Mouse (Mus musculus) neural tube, embryonic 13.5 days (tissue): ENCODE data around the gene Trak1. TPM values are rescaled to one million over a fixed set of nuclear protein-coding genes. Genes with fewer than 3 reads are reported as not detected.
A peak's percentile ranks its signal among the peaks of the same experiment; 100 is the strongest.

Source experiments
- ATAC-seq: fragments of 200-750 bp; cut with Nextera tagmentation; 2 replicates; pipeline ENCODE4 v1.8.0; 2017; ENCODE audit warnings: low read depth, mild to moderate bottlenecking, moderate TSS enrichment, moderate library complexity
- H3K27ac ChIP-seq: fragments of 300-500 bp; sonication (generic); replicated peaks from 2 replicates; pipeline ENCODE4 v1.5.1; 2015; ENCODE audit warnings: moderate library complexity, mild to moderate bottlenecking, inconsistent platforms
- H3K27me3 ChIP-seq: fragments of 300-500 bp; sonication (generic); 2 replicates; pipeline ENCODE4 v1.6.1; 2015; ENCODE audit warnings: mild to moderate bottlenecking, inconsistent platforms
- H3K36me3 ChIP-seq: fragments of 300-500 bp; sonication (generic); 2 replicates; pipeline ENCODE4 v1.6.1; 2015; ENCODE audit warnings: mild to moderate bottlenecking, inconsistent platforms
- H3K4me1 ChIP-seq: fragments of 300-500 bp; sonication (generic); replicated peaks from 2 replicates; pipeline ENCODE4 v1.6.1; 2015; ENCODE audit warnings: inconsistent platforms
- H3K4me2 ChIP-seq: fragments of 300-500 bp; sonication (generic); 2 replicates; pipeline ENCODE4 v1.6.1; 2015; ENCODE audit warnings: inconsistent platforms, mild to moderate bottlenecking, moderate library complexity
- H3K4me3 ChIP-seq: fragments of 300-500 bp; sonication (generic); 2 replicates; pipeline ENCODE4 v1.5.1; 2015; ENCODE audit warnings: mild to moderate bottlenecking, inconsistent platforms
- H3K9ac ChIP-seq: fragments of 300-500 bp; sonication (generic); 2 replicates; pipeline ENCODE4 v1.6.1; 2015; ENCODE audit warnings: moderate library complexity, mild to moderate bottlenecking, inconsistent platforms
- H3K9me3 ChIP-seq: fragments of 300-500 bp; sonication (generic); 2 replicates; pipeline ENCODE4 v1.6.1; 2016; ENCODE audit warnings: inconsistent platforms
- WGBS: fragments of 180-500 bp; shearing (Covaris S2); methylation state at CpG from one replicate; pipeline ENCODE4 v1.1.7; 2015; 5-methylcytosine and 5-hydroxymethylcytosine counted together
- polyA plus RNA-seq: library from polyadenylated mRNA; unstranded; fragments of >200 nt; fragmentation: Nextera tagmentation; extraction: Ambion mirVana; gene quantifications from 2 replicates; pipeline ENCODE4 v1.2.1, GENCODE M21; 2015

Gene Trak1
- polyA plus RNA-seq, 1 experiment from 2014 or later, result 44.3 TPM

DNA sequence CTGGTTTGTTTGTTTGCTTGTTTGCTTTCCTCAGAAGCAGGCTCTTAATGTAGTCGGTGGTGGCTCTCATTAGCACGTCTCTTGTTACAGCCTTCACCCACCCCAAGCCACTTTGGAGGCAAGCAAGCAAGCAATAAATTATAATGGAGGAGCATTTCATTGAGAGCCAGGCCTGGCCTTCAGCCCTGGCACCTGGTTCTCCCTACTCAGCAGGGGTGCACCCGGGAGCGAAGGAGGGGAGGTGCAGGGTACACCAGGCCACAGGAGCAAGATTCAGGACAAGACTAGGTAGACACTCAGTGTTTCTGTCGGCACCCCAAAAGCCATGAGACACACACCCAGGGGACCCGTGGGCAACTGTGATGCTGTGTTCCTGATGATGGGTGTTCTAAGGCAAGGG is 72.3 kb downstream of the Trak1 start:
- H3K9me3 ChIP-seq, result no peaks in the 10 kb centered on the region
- WGBS, result 36% methylated on average over 6 of the region's 6 CpGs
- ATAC-seq, result no peak
- H3K27ac ChIP-seq, result peak overlapping the region; percentile 95
- H3K36me3 ChIP-seq, result peaks cover 9% of the 10 kb centered on the region
- no peak overlapping the region for H3K4me3 ChIP-seq
- H3K4me1 ChIP-seq, result peaks cover 91% of the 10 kb centered on the region
- H3K27me3 ChIP-seq, result no peaks in the 10 kb centered on the region
- H3K9ac ChIP-seq, result no peak overlapping the region
- H3K4me2 ChIP-seq, result 0 out of 2 replicates have a peak overlapping the region, but pooled peaks have one; percentile 57

DNA sequence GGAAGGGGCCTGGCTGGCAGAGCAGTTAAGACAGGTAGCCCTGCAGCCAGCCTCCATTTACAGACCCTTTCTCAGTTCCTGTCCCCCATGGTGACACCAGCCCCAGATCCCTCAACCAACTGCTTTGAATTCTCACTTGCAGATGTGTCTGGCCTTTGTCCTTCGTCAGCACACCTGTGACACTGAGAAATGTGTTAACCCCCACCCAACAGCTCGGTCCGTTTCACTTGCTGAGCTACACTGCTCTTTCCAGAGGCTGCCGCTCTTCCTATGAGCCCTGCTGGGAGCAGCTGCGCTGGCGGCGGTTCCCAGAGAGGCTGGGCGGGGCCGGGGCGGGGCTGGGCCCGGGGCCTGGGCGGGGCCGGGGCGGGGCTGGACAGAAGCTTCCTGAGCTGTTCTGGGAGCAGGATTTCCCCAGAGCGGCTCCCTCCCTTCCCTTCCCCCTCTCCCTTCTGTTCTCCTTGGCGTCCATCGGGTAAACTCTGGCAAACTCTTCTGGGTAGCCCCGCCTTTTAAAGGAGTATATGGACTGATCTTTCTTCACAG is 74.1 kb downstream of the Trak1 start:
- Histone ChIP-seq H3K4me2 (peak overlapping the region; percentile 57), H3K9ac (peak overlapping the region; percentile 67), H3K4me3 (peak overlapping the region; percentile 27), H3K36me3 (no peaks in the 10 kb centered on the region), H3K27ac (peak overlapping the region; percentile 95), H3K27me3 (no peaks in the 10 kb centered on the region), H3K9me3 (no peaks in the 10 kb centered on the region), H3K4me1 (peaks cover 85% of the 10 kb centered on the region)
- 4% methylated on average over 16 of the region's 18 CpGs for WGBS
- ATAC-seq, result peak; percentile 84

DNA sequence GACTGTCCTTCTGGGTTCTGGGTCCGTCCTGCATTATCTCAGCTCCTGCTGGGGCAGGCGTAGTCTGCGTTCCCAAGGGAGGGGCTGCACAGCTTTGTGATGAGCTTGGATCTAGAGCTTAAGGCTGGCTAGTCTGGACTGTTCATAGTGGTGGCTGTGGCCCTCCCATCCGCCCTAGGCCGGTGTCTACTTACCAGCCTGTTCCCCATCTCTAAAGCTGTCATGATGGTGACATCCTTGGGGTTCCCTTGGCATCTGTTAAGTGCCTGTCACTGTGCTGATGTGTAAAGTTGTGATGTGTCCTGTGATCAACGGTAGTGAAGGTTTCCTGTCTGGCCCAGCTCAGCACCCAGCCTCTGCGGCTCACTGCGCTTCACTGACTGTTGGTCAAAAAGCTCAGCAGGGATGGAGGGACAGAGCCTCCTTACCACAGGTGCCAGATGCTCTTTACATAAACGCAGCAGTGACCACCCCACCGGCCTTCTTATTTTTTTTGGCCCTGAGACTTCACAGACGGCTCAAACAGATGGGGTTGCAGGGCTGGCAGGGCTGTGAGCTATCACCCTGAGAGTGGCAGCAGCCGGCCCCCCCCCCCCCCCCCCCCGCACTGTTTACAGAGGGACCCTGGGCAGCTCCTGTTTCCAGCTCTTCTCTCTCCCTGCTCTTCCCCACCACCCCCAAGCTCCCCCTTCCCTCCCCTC is 74.8 kb downstream of the Trak1 start:
- peaks cover 82% of the 10 kb centered on the region for H3K4me1 ChIP-seq
- peak overlapping the region; percentile 27 for H3K4me3 ChIP-seq
- peak overlapping the region; percentile 57 for H3K4me2 ChIP-seq
- H3K9ac ChIP-seq, result peak overlapping the region; percentile 67
- H3K27me3 ChIP-seq, result no peaks in the 10 kb centered on the region
- peak; percentile 54 for ATAC-seq
- WGBS, result 6% methylated on average over 11 of the region's 13 CpGs
- no peaks in the 10 kb centered on the region for H3K36me3 ChIP-seq
- no peaks in the 10 kb centered on the region for H3K9me3 ChIP-seq
- H3K27ac ChIP-seq, result peak overlapping the region; percentile 95

DNA sequence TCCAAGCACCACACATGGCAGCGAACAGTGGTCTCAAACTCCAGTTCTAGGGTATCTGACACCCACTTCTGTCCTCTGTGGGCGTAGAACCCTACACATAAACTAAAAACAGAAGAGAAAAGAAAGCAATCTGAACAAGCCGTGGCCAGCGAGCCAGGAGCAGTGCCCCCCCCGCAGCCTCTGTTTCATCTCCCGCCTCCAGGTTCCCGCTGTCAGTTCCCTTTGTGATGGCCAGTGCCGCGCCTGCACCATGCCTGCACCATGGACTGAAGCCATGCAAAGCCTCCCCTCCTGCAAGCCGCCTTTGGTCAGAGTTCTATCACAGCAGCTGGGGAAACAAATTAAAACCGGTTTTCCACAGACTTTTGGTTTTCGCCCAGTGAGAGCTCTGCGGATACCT is 75.8 kb downstream of the Trak1 start:
- Histone ChIP-seq H3K4me1 (peaks cover 72% of the 10 kb centered on the region), H3K27me3 (no peaks in the 10 kb centered on the region), H3K9ac (peak overlapping the region; percentile 50; the same call in 1 of the 2 replicates), H3K4me2 (no peak overlapping the region), H3K4me3 (no peak overlapping the region), H3K27ac (peak overlapping the region; percentile 65), H3K36me3 (no peaks in the 10 kb centered on the region), H3K9me3 (no peaks in the 10 kb centered on the region)
- 38% methylated on average over 13 of the region's 13 CpGs for WGBS
- ATAC-seq, result no peak

DNA sequence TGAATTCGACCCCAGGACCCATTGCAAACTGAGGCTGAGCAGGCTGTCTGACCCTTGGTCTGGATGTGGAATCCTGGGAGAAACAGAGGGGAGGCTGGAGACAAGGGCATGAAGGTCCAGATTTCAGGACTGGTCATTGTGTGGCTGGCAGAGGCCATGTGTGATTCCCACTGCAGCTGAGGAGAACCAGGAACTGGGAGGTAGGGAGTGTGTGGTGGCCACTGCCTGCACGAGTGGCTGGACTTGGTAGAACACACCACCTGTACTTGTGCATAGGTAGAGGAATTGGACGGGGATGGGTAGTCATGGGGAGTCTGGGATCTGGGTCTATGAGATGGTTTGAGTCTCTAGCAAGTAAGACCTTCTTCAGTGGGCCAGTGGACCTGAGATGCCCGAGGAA is 76.2 kb downstream of the Trak1 start:
- H3K4me3 ChIP-seq, result no peak overlapping the region
- WGBS, result 65% methylated on average over 4 of the region's 4 CpGs
- no peaks in the 10 kb centered on the region for H3K27me3 ChIP-seq
- H3K4me1 ChIP-seq, result peaks cover 69% of the 10 kb centered on the region
- peak overlapping the region; percentile 65 for H3K27ac ChIP-seq
- H3K9me3 ChIP-seq, result no peaks in the 10 kb centered on the region
- peak overlapping the region; percentile 50; the same call in 1 of the 2 replicates for H3K9ac ChIP-seq
- H3K36me3 ChIP-seq, result no peaks in the 10 kb centered on the region
- ATAC-seq, result no peak
- H3K4me2 ChIP-seq, result no peak overlapping the region

DNA sequence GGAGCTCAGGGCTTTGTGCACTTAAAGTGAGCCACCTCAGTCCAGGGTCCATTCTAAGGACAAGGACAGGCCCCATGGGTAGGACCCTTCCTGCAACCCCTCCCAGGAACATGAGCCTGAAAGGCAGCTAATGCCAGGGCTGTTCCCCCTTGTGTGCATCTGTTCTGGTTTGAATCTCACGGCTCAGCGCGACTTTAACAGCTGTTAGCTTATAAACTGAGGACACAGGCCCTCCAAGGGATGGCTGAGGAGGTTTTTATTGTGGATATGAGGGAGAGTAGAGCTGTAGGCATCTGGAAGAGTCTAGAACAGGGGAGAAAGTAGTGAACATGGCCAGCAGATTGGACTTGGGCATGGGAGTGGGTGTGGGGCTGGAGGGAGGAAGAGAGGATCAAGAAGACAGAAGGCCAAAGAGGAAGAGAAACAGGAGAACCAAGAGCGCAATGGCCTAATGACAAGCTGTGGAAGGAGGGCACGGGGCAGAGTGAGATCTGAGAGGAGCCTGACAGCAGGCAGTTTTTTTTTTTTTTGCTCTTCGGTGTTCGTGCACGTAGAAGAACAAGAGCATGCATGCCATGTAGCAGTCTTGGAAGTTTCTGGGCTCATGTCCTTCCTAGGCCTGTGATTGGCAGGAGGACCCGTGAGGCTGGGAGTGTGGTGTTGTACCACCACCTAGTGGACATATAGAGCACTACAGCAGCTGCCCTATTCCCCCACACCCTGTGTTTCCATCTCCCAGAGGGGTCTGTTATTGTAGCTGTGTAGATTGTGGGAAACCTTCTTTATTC is 77.0 kb downstream of the Trak1 start:
- peak overlapping the region; percentile 50 for H3K9ac ChIP-seq
- 29% methylated on average over 9 of the region's 9 CpGs for WGBS
- H3K4me2 ChIP-seq, result no peak overlapping the region
- no peaks in the 10 kb centered on the region for H3K36me3 ChIP-seq
- H3K9me3 ChIP-seq, result no peaks in the 10 kb centered on the region
- H3K4me3 ChIP-seq, result no peak overlapping the region
- H3K27ac ChIP-seq, result peak overlapping the region; percentile 65
- no peaks in the 10 kb centered on the region for H3K27me3 ChIP-seq
- peaks cover 67% of the 10 kb centered on the region for H3K4me1 ChIP-seq
- ATAC-seq, result peak; percentile 25; the same call in 1 of the 2 replicates

DNA sequence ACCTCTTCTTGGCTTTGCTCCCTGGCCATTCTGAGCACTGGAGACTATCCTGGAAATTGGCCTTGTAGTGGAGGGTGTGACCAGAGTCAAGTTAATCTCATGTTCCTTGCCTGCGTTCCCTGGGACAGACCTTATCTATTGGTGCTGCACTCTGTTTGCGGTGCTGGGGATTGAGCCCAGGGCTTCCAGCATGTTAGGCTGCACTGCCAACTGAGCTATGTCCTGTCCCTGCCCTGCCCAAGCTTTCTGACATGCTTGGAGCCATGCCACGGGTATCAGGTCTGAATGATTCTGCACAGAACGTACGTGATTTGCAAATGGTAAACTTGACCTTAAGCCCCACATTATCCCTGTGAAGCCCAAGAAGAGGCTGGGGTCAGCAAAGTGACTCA is 77.6 kb downstream of the Trak1 start:
- no peaks in the 10 kb centered on the region for H3K9me3 ChIP-seq
- H3K9ac ChIP-seq, result no peak overlapping the region
- peaks cover 61% of the 10 kb centered on the region for H3K4me1 ChIP-seq
- no peaks in the 10 kb centered on the region for H3K27me3 ChIP-seq
- WGBS, result 89% methylated on average over 5 of the region's 5 CpGs
- no peak overlapping the region for H3K4me3 ChIP-seq
- ATAC-seq, result no peak
- no peak overlapping the region for H3K27ac ChIP-seq
- no peaks in the 10 kb centered on the region for H3K36me3 ChIP-seq
- H3K4me2 ChIP-seq, result no peak overlapping the region

DNA sequence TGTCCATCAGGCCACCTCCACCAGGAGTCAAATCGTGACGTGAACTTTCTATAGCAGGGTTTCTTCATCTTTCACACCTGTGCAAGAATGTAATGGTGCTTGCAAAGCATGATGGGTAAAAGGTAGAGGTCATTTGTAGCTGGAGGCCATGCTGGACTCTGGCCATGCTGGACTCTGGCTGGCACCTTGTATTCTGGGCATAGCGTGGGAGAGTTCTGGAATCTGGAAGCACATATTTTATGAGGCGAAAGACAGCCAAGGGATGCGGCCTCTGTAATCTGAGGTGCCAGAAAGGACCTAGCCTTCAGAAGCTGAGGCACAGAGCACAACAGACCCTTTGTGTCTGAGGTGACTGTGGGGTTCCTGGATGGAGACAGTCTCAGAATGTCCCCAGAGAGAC is 78.8 kb downstream of the Trak1 start:
- no peaks in the 10 kb centered on the region for H3K27me3 ChIP-seq
- no peak for ATAC-seq
- 80% methylated on average over 5 of the region's 5 CpGs for WGBS
- H3K9me3 ChIP-seq, result no peaks in the 10 kb centered on the region
- H3K4me2 ChIP-seq, result no peak overlapping the region
- H3K9ac ChIP-seq, result no peak overlapping the region
- H3K36me3 ChIP-seq, result no peaks in the 10 kb centered on the region
- no peak overlapping the region for H3K27ac ChIP-seq
- H3K4me3 ChIP-seq, result no peak overlapping the region
- H3K4me1 ChIP-seq, result peaks cover 49% of the 10 kb centered on the region

DNA sequence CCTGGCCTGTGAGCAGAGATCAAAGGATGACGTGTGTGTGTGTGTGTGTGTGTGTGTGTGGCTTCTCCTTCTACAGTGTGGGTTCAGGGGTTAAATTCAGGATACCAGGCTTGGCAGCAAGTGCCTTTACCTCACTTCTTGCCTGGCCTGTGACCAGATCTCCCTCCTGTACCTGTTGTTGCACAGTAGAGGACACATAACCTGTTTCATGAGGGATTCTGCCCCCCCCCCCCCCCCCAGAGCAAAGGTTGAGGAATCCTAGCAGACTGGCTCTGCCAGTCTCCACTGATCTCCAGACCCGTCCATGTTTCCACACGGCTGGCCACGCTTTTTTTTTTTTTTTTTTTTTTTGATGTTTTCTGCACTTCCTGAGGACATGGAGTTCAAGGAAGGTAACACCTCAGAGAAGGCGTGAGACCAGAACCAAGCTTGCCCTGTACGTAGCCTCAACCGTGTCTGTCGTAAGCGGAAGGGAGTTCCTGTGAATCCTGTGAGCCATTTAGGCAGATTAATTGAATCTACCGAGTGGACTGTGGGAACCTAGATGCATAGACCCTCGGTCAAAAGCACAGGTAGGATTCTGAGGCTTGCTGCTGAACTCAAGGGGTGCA is 83.1 kb downstream of the Trak1 start:
- Histone ChIP-seq H3K4me3 (no peak overlapping the region), H3K9ac (no peak overlapping the region), H3K9me3 (no peaks in the 10 kb centered on the region), H3K4me2 (no peak overlapping the region), H3K36me3 (no peaks in the 10 kb centered on the region), H3K4me1 (peaks cover 35% of the 10 kb centered on the region), H3K27me3 (no peaks in the 10 kb centered on the region), H3K27ac (no peak overlapping the region)
- ATAC-seq, result no peak
- 89% methylated on average over 10 of the region's 11 CpGs for WGBS

DNA sequence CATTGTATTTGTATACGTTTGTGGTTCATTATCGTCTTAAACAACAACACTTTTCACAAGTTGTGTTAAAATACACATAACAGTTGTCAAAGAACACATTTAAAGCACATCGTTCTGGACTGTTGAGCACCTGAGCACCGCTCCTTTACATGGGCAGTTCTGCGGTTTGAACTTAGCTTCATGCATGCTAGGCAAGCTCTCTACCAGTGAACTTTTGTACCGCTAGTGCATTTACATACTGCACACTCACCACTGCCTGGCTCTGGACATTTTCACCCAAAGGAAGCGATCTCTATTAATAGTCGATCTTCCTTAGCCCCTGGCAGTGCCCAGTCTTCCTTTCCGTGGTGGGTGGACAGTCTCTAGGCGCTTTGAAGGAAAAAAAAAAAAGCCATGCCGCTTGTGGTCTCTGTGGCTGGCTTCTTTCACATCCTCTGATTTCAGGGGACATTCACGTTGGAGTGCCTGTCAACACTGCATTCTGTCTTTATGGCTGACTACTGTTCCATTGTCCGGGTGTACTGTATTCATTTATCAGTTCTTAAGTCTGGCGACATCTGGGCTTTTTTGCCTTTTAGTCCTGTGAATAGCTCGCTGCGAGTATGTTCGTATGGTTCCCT is 84.5 kb downstream of the Trak1 start:
- 0 out of 2 replicates have a peak overlapping the region, but pooled peaks have one; percentile 8 for H3K9ac ChIP-seq
- no peaks in the 10 kb centered on the region for H3K36me3 ChIP-seq
- no peak overlapping the region for H3K4me2 ChIP-seq
- no peak overlapping the region for H3K4me3 ChIP-seq
- WGBS, result 76% methylated on average over 17 of the region's 17 CpGs
- H3K27me3 ChIP-seq, result no peaks in the 10 kb centered on the region
- H3K27ac ChIP-seq, result no peak overlapping the region
- no peak for ATAC-seq
- peaks cover 37% of the 10 kb centered on the region for H3K4me1 ChIP-seq
- no peaks in the 10 kb centered on the region for H3K9me3 ChIP-seq

DNA sequence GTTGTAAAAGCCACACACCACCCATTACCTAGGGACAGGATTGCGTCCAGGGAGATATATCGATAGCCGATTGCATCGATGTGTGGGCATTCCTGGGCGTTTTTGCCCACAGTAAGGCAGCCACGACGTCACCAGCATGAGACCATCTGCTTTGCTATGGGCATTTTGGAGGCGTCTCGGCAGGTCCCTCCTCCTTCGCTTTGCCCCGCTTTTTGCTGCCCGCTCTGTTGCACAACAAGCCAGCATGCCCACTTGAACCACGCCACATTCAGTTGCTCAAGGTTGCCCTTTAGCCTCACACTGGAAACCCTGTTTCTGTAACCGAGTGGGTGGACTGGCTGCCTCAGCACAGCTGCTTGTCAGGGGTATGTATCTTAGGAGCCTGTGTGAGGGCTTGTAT is 85.3 kb downstream of the Trak1 start:
- WGBS, result 90% methylated on average over 14 of the region's 14 CpGs
- peaks cover 42% of the 10 kb centered on the region for H3K4me1 ChIP-seq
- H3K4me2 ChIP-seq, result no peak overlapping the region
- no peaks in the 10 kb centered on the region for H3K36me3 ChIP-seq
- no peak overlapping the region for H3K4me3 ChIP-seq
- H3K9ac ChIP-seq, result no peak overlapping the region
- H3K27me3 ChIP-seq, result no peaks in the 10 kb centered on the region
- no peaks in the 10 kb centered on the region for H3K9me3 ChIP-seq
- H3K27ac ChIP-seq, result no peak overlapping the region
- no peak for ATAC-seq
